Mouse (Mus musculus) stomach, postnatal 0 days (tissue): ENCODE measurements at regions not wholly inside any gene's neighbourhood (a gene's known extent, or its start where the extent isn't known, plus 50 kb on each side); places are given as distances from the start of the nearest gene placed in this dataset.

Source experiments
- CTCF ChIP-seq: IDR thresholded peaks from 2 replicates; pipeline ENCODE4 v1.5.1; 2016; ENCODE audit warnings: antibody characterized with exemption, low read depth, mild to moderate bottlenecking, moderate library complexity
- EP300 ChIP-seq: optimal IDR thresholded peaks from 2 replicates; pipeline ENCODE3; 2016; ENCODE audit warnings: antibody characterized with exemption

DNA sequence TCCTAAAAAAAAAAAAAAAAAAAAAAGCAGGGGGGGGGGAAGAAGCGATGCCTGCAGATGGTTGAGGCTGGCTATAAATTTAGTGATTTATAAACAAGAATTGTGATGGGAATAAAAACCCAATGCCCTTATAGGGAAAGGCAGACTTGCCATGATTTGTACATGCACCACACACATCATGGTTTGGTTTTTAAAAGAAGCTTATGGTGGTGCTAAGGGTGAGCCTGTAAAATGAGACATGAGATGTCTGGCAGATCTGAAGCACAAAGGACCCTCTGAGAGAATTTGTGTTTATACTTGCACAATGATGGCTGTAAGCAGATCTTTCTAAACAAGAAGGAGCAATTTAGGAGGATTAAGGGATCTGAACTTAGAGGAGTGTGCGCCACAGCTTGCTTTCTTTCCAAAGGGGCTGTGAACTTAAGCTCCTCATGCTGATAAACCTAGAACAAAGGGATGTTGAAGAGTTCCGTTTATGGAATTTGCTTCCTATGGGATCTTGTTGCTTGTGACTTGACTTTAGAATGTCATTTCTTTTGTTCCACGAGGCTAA, 65.3 kb upstream of the Adamts5 start:
- no peak for TF ChIP-seq CTCF
- TF ChIP-seq EP300: no peak
